Mouse (Mus musculus) megakaryocyte, adult 5-6 weeks (primary cell): Measurements from ENCODE around the gene Pou3f3. TPM values are rescaled to one million over a fixed set of nuclear protein-coding genes. Genes with fewer than 3 reads are reported as not detected.

ENCODE experiments used
- ATAC-seq: 2 replicates; pipeline ENCODE4 v1.8.0; 2016; ENCODE audit warnings: mild to moderate bottlenecking, inconsistent platforms; ENCODE audit not compliant: poor library complexity, severe bottlenecking
- total RNA-seq, 2 experiments: library from RNA; stranded (forward) in 1 of 2; stranded (reverse) in 1 of 2; fragments of 153-499, 151-499 nt in 1 of 2; fragments of 221-1000, 200-1000 nt in 1 of 2; gene quantifications; 2 replicates each; pipeline versions ENCODE4 v1.2.3 to v1.2.4; 2015 to 2017

Gene Pou3f3
- total RNA-seq, 2 experiments from 2014 or later: not detected

DNA sequence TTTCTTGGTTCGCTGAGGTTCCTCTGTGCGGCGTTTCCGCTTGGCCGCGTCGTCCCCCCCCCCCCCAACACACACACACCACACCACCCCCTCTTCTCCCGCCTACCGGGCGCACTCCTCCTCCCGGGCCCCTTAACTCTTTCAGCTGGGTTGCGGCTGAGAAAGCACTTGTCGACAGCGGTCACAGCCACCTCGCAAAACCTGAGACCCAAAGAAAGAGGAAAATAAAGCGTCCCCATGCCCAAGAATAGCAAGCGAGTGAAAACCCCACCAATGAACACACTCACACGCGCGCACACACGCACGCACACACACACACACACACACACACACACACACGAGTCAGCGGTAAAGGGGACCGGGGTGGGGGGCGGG, 1.3 kb upstream of the Pou3f3 start:
- no peak for ATAC-seq

DNA sequence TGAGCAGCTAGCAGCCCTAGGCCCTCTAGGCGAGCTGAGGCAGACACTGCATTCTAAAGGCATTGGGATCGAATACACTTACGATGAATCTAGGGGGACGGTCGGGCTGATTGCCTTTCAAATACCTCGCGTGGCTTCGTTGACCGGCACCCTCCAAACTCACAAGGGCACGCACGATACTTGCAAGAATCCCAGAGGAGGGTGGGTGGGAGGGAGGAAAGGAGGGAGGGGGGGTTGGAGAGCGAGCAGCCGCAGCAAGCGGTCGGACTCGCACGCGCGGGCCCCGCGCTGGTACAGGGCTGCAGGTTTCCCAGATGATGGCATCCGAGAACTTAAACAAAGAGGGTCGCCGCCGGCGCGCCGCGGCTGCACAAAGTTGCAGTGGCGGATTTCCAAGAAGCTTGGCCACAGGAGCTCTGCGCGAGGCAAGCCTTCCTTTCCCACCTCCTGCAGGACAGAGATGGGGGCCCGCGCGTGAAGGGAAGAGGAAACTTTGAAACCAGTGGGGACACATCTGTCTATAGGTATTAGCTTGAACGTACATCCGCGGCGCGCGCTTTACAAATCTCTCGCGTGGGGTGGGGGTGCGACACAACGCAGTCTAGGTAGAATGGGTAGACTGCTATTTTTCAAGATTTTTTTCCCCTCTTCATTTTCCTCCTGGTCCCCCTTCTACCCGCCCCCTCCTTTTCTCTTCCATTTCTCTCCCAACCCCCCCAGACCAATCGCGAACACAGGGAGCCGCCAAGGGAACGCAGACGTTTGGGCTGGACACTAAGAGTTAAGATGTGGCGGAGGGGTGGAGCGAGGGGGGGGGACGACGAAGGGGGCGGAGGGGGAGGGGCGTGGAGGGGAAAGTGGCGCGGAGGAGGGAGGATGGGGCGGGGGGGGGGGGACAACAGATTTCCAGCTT, 647 bp upstream of the Pou3f3 start:
- ATAC-seq: no peak

GRCm38 (mm10) chr1:42696371-42697031, 933 bp downstream of the Pou3f3 start:
- ATAC-seq: no peak

GRCm38 (mm10) chr1:42697321-42697755, 1.8 kb downstream of the Pou3f3 start:
- ATAC-seq: no peak

DNA sequence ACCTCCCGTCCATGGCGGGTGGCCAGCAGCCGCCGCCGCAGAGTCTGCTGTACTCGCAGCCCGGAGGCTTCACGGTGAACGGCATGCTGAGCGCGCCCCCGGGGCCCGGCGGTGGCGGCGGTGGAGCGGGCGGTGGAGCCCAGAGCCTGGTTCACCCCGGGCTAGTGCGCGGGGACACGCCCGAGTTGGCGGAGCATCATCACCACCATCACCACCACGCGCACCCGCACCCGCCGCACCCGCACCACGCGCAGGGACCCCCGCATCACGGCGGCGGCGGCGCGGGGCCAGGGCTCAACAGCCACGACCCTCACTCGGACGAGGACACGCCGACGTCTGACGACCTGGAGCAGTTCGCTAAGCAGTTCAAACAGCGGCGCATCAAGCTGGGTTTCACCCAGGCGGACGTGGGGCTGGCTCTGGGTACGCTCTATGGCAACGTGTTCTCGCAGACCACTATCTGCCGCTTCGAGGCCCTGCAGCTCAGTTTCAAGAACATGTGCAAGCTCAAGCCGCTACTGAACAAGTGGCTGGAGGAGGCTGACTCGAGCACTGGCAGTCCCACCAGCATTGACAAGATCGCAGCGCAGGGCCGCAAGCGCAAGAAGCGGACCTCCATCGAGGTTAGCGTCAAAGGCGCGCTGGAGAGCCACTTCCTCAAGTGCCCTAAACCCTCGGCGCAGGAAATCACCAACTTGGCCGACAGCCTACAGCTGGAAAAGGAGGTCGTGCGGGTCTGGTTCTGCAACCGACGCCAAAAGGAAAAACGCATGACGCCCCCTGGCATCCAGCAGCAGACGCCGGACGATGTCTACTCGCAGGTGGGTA, 2.4 kb downstream of the Pou3f3 start:
- ATAC-seq: no peak

DNA sequence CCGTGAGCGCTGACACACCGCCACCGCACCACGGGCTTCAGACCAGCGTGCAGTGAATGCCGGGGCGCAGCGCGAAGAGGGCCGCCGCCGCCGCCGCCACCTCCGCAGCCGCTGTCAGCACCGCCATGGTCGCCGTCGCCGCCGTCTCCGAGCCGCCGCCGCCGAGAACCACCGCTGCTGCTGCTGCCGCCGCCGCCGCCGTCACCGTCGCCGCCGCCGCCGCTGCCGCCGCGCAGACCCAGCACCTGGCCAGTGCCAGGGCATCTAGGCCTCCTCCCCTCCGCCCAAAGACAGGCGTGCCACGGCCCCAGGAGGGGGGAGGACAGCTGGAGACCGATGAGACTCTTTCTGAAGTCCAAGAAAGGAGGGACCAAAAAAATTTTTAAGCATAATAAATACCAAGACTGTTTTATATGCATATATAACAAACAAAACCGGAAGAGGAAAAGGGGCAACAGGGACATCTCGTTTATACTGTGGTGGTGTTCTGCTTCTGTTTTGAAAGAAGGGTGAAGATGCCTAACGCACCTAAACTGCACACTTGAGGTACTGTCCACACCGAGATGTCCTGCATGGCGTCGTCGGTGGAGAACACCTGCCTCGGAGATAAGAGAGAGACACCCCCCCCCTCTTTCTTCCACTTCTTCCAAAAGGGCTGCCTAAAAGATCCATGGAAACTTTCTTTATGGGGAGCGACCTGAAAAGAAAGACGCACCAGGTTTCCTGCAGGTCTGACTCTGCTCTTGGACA, 3.2 kb downstream of the Pou3f3 start:
- no peak for ATAC-seq

DNA sequence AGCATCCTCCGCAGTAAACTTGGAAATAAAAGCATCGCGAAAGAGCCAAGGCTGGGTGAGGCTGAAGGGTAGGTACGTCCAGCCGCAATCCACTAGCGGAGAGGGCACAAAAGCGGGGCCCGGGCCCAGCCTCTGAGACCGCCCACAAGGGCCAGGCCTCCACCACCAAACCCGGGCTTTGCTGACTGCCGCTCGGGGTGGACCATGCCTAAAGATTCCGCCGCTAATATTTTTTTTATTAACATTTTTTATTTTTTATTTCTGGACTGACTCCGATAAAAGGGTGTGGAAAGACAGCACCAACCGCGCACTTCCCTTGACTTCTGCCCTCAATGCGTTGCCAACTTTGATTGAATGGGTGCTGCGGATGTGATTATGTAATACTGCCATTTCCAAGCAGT, 3.9 kb downstream of the Pou3f3 start:
- ATAC-seq: no peak

GRCm38 (mm10) chr1:42700171-42700570, 4.6 kb downstream of the Pou3f3 start:
- no peak for ATAC-seq

- ATAC-seq: no peak
Observed at GRCm38 (mm10) chr1:42700815-42701214, 5.2 kb downstream of the Pou3f3 start.

GRCm38 (mm10) chr1:42701833-42702611, 6.5 kb downstream of the Pou3f3 start:
- no peak for ATAC-seq

- ATAC-seq: no peak
Observed at GRCm38 (mm10) chr1:42702984-42703383, 7.4 kb downstream of the Pou3f3 start.

GRCm38 (mm10) chr1:42703424-42703823, 7.9 kb downstream of the Pou3f3 start:
- ATAC-seq: no peak

- no peak for ATAC-seq
Observed at GRCm38 (mm10) chr1:42703851-42704613, 8.5 kb downstream of the Pou3f3 start.

GRCm38 (mm10) chr1:42704981-42705810, 9.6 kb downstream of the Pou3f3 start:
- ATAC-seq: no peak

- ATAC-seq: no peak
Observed at GRCm38 (mm10) chr1:42705811-42706160, 10.2 kb downstream of the Pou3f3 start.

GRCm38 (mm10) chr1:42707196-42707595, 11.6 kb downstream of the Pou3f3 start:
- ATAC-seq: no peak

- no peak for ATAC-seq
Observed at GRCm38 (mm10) chr1:42707611-42708130, 12.1 kb downstream of the Pou3f3 start.

- ATAC-seq: no peak
Observed at GRCm38 (mm10) chr1:42709024-42709423, 13.5 kb downstream of the Pou3f3 start.
